Mouse (Mus musculus): ENCODE data around the gene Syne3. TPM values are rescaled to one million over a fixed set of nuclear protein-coding genes. Genes with fewer than 3 reads are reported as not detected.

Gene Syne3
- total and polyA plus RNA-seq, 3 experiments, result 2.3 to 8.5 (median 7.0) TPM

GRCm38 (mm10) chr12:104987936-104988335 lies 21.7 kb downstream of the Syne3 start:
- H3K27ac ChIP-seq, result no peak overlapping the region
- WGBS, result 90% methylated on average over 7 of the region's 7 CpGs
- H3K27me3 ChIP-seq (ENCODE audit: control insufficient read depth, insufficient read depth, low read length), result no peaks in the 10 kb centered on the region
- no peak for DNase-seq
- no peak overlapping the region for H3K9ac ChIP-seq (ENCODE audit: low read depth, low read length)
- TF ChIP-seq POLR2A (IDR thresholded peaks at IDR 0.05; ENCODE audit: insufficient read depth, low read depth, low read length), result no peak
- peaks cover 24% of the 10 kb centered on the region for H3K4me1 ChIP-seq (ENCODE audit: control insufficient read depth, insufficient read depth, low read length)
- H3K4me3 ChIP-seq, result no peak overlapping the region
- no peaks in the 10 kb centered on the region for H3K79me2 ChIP-seq (replicated peaks; ENCODE audit: control insufficient read depth, insufficient read depth, low read length)
- intact Hi-C loops (cut with DNase I), result no loop called here
- H3K36me3 ChIP-seq (ENCODE audit: control insufficient read depth, insufficient read depth, low read length), result no peaks in the 10 kb centered on the region

GRCm38 (mm10) chr12:104986781-104987180 lies 22.8 kb downstream of the Syne3 start:
- Histone ChIP-seq H3K36me3 (ENCODE audit: control insufficient read depth, insufficient read depth, low read length) (no peaks in the 10 kb centered on the region), H3K4me3 (no peak overlapping the region), H3K27me3 (ENCODE audit: control insufficient read depth, insufficient read depth, low read length) (no peaks in the 10 kb centered on the region), H3K9ac (ENCODE audit: low read depth, low read length) (no peak overlapping the region), H3K79me2 (replicated peaks; ENCODE audit: control insufficient read depth, insufficient read depth, low read length) (no peaks in the 10 kb centered on the region), H3K4me1 (ENCODE audit: control insufficient read depth, insufficient read depth, low read length) (peaks cover 14% of the 10 kb centered on the region), H3K27ac (no peak overlapping the region)
- no peak for DNase-seq
- intact Hi-C loops (cut with DNase I), result no loop called here
- WGBS, result 90% methylated on average over 9 of the region's 9 CpGs
- TF ChIP-seq POLR2A (IDR thresholded peaks at IDR 0.05; ENCODE audit: insufficient read depth, low read depth, low read length) (no peak), CTCF (IDR thresholded peaks at IDR 0.05) (no peak), EP300 (IDR thresholded peaks at IDR 0.05; ENCODE audit: insufficient read depth, low read depth, low read length) (no peak)

DNA sequence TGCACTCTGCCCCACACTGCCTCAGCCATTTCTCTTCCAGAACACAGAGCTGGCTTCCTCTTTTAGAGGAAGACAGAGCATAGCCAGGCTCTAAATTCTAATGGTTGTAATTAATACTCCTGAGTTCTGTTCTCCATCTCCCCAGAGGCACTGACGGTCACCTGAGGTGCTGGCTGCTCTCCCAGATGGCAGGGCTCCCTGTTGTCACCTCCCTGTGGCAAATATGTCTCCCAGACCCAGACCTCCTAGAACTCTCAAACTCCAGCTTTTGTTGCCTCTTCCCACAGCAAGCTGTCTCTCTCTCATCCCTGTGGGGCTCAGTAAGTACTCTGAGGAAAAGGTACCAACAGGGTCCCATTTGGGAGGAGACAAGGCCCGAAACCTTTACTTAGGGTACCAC lies 23.6 kb downstream of the Syne3 start:
- DNase-seq, result no peak
- Histone ChIP-seq H3K9ac (ENCODE audit: low read depth, low read length) (no peak overlapping the region), H3K4me1 (ENCODE audit: control insufficient read depth, insufficient read depth, low read length) (peaks cover 11% of the 10 kb centered on the region), H3K27ac (no peak overlapping the region), H3K4me3 (no peak overlapping the region), H3K27me3 (ENCODE audit: control insufficient read depth, insufficient read depth, low read length) (no peaks in the 10 kb centered on the region), H3K79me2 (replicated peaks; ENCODE audit: control insufficient read depth, insufficient read depth, low read length) (no peaks in the 10 kb centered on the region), H3K36me3 (ENCODE audit: control insufficient read depth, insufficient read depth, low read length) (no peaks in the 10 kb centered on the region)
- intact Hi-C loops (cut with DNase I), result no loop called here
- TF ChIP-seq CTCF (IDR thresholded peaks at IDR 0.05) (no peak), POLR2A (IDR thresholded peaks at IDR 0.05; ENCODE audit: insufficient read depth, low read depth, low read length) (no peak), EP300 (IDR thresholded peaks at IDR 0.05; ENCODE audit: insufficient read depth, low read depth, low read length) (no peak)
- WGBS, result 71% methylated on average over 2 of the region's 2 CpGs

GRCm38 (mm10) chr12:104985088-104985487 lies 24.5 kb downstream of the Syne3 start:
- H3K36me3 ChIP-seq (ENCODE audit: control insufficient read depth, insufficient read depth, low read length), result no peaks in the 10 kb centered on the region
- intact Hi-C loops (cut with DNase I), result no loop called here
- H3K79me2 ChIP-seq (replicated peaks; ENCODE audit: control insufficient read depth, insufficient read depth, low read length), result no peaks in the 10 kb centered on the region

DNA sequence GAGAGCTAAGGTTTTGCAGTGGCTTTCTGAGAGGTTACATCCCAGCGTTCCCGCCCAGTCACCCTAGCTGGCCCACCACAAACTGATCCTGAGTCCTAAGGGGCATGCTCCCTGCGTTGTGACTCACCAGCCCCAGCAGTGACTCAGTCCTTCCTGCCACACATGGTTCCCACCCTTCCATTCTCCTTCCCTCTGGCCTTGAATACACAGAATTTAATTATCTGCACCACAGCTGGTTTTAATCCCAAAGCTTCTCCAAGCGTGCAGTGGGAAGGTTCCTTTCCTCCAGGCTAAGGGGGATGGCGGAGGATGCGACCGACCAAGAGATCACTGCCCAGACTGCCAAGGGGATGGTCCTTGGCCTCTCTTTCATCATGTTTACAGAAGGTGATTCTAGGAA lies 26.1 kb downstream of the Syne3 start:
- Histone ChIP-seq H3K36me3 (ENCODE audit: control insufficient read depth, insufficient read depth, low read length) (no peaks in the 10 kb centered on the region), H3K4me1 (ENCODE audit: control insufficient read depth, insufficient read depth, low read length) (peaks cover 10% of the 10 kb centered on the region), H3K9ac (ENCODE audit: low read depth, low read length) (no peak overlapping the region), H3K27me3 (ENCODE audit: control insufficient read depth, insufficient read depth, low read length) (no peaks in the 10 kb centered on the region), H3K4me3 (no peak overlapping the region), H3K79me2 (replicated peaks; ENCODE audit: control insufficient read depth, insufficient read depth, low read length) (no peaks in the 10 kb centered on the region), H3K27ac (peak overlapping the region; percentile 58)
- 50% methylated on average over 7 of the region's 7 CpGs for WGBS
- intact Hi-C loops (cut with DNase I), result no loop called here
- TF ChIP-seq CTCF (IDR thresholded peaks at IDR 0.05) (no peak), POLR2A (IDR thresholded peaks at IDR 0.05; ENCODE audit: insufficient read depth, low read depth, low read length) (no peak), EP300 (IDR thresholded peaks at IDR 0.05; ENCODE audit: insufficient read depth, low read depth, low read length) (no peak)
- peak in 1 of 2 experiments; percentile 66 for DNase-seq

More at GRCm38 (mm10) chr12:104985088-104985487, 24.5 kb downstream of the Syne3 start:
- Histone ChIP-seq H3K27me3 (ENCODE audit: control insufficient read depth, insufficient read depth, low read length) (no peaks in the 10 kb centered on the region), H3K27ac (no peak overlapping the region), H3K4me3 (no peak overlapping the region), H3K9ac (ENCODE audit: low read depth, low read length) (no peak overlapping the region), H3K4me1 (ENCODE audit: control insufficient read depth, insufficient read depth, low read length) (peaks cover 8% of the 10 kb centered on the region)
- TF ChIP-seq CTCF (IDR thresholded peaks at IDR 0.05), result peak; percentile 58
- no peak for TF ChIP-seq EP300 (IDR thresholded peaks at IDR 0.05; ENCODE audit: insufficient read depth, low read depth, low read length)
- no peak for TF ChIP-seq POLR2A (IDR thresholded peaks at IDR 0.05; ENCODE audit: insufficient read depth, low read depth, low read length)
- DNase-seq, result no peak
- 78% methylated on average over 5 of the region's 5 CpGs for WGBS

DNA sequence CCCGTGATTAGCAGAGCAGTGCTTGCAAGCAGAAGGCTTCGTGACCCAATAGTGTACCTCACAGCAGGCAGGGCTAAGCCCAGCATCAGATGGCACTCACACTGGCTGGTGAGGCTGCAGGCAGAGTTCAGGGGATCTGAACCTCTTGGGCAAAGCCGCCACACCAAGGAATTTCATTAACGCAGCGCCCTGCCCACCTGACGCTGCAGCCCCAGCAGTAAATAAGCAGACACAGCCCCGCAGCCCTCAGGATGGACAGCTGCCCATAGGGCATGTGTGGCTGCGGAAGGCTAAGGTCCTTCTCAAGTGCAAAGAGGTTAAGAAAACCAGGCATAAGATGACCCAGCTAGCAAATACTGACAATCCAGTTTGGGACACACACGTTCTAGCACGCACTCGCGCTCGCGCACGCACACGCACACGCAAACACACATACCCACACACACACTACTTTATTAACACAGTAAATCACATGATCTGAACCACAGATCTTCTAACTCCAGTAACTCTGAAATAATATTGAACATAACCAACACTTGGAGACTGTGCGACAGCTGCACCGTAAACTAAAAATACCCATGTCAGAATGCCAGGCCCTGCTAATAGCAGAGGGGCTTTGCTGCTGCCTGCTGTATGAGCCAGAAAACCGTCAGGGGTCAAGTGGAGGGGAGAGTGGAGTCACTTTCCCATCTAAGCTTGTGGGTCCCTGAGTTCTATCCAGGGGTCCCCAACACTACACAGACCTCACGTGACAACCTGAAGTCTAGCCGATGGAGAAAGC lies 30.5 kb downstream of the Syne3 start:
- no peaks in the 10 kb centered on the region; the same call in 1 of the 2 replicates for H3K79me2 ChIP-seq (replicated peaks; ENCODE audit: control insufficient read depth, insufficient read depth, low read length)

More for the DNA sequence above, 30.5 kb downstream of the Syne3 start:
- 57% methylated on average over 22 of the region's 22 CpGs for WGBS
- H3K36me3 ChIP-seq (ENCODE audit: control insufficient read depth, insufficient read depth, low read length), result no peaks in the 10 kb centered on the region
- intact Hi-C loops (cut with DNase I), result no loop called here
- peak overlapping the region; percentile 52 for H3K9ac ChIP-seq (ENCODE audit: low read depth, low read length)
- TF ChIP-seq EP300 (IDR thresholded peaks at IDR 0.05; ENCODE audit: insufficient read depth, low read depth, low read length), result no peak
- TF ChIP-seq CTCF (IDR thresholded peaks at IDR 0.05), result no peak
- TF ChIP-seq POLR2A (IDR thresholded peaks at IDR 0.05; ENCODE audit: insufficient read depth, low read depth, low read length), result no peak
- peak overlapping the region; percentile 48; the same call in 1 of the 2 replicates for H3K27ac ChIP-seq
- no peak overlapping the region; the same call in 1 of the 2 replicates for H3K4me3 ChIP-seq
- H3K4me1 ChIP-seq (ENCODE audit: control insufficient read depth, insufficient read depth, low read length), result peaks cover 10% of the 10 kb centered on the region
- H3K27me3 ChIP-seq (ENCODE audit: control insufficient read depth, insufficient read depth, low read length), result no peaks in the 10 kb centered on the region
- DNase-seq, result no peak
